Mouse (Mus musculus): ENCODE measurements around the gene Rsph3a. TPM values are rescaled to one million over a fixed set of nuclear protein-coding genes. Genes with fewer than 3 reads are reported as not detected.
"Not testable (repeated sequence)": the region's sequence is repeated elsewhere in the genome, so short reads cannot be mapped to it uniquely, and the experiment has no call there.

Gene Rsph3a
- polyA plus RNA-seq, 1 experiment from 2014 or later, result 71.9 TPM

- not testable (repeated sequence) for ATAC-seq; H3K4me3 ChIP-seq (ENCODE audit: low read depth, low read length); H3K9me3 ChIP-seq (replicated peaks; ENCODE audit: control insufficient read depth, low read length, poor library complexity, severe bottlenecking); H3K36me3 ChIP-seq (ENCODE audit: control insufficient read depth, insufficient read depth, low read length); H3K4me2 ChIP-seq (ENCODE audit: low read length); H3K4me1 ChIP-seq (ENCODE audit: control insufficient read depth, insufficient read depth, low read length); H3K9ac ChIP-seq (ENCODE audit: low read depth, low read length); H3K27me3 ChIP-seq (ENCODE audit: control insufficient read depth, insufficient read depth, low read depth, low read length); H3K27ac ChIP-seq (ENCODE audit: low read length)
- no CpG with 5 or more reads among the region's 4 CpGs for WGBS
Observed at GRCm38 (mm10) chr17:7951333-7951732, 5.9 kb downstream of the Rsph3a start.

GRCm38 (mm10) chr17:7957242-7957641 is 11.8 kb downstream of the Rsph3a start:
- H3K9me3 ChIP-seq (replicated peaks; ENCODE audit: control insufficient read depth, low read length, poor library complexity, severe bottlenecking); H3K4me3 ChIP-seq (ENCODE audit: low read depth, low read length); H3K27ac ChIP-seq (ENCODE audit: low read length); H3K27me3 ChIP-seq (ENCODE audit: control insufficient read depth, insufficient read depth, low read depth, low read length); H3K9ac ChIP-seq (ENCODE audit: low read depth, low read length); ATAC-seq; H3K4me1 ChIP-seq (ENCODE audit: control insufficient read depth, insufficient read depth, low read length); H3K4me2 ChIP-seq (ENCODE audit: low read length); H3K36me3 ChIP-seq (ENCODE audit: control insufficient read depth, insufficient read depth, low read length): not testable (repeated sequence)
- WGBS, result 90% methylated on average over 8 of the region's 9 CpGs

- H3K27me3 ChIP-seq (ENCODE audit: control insufficient read depth, insufficient read depth, low read depth, low read length); H3K27ac ChIP-seq (ENCODE audit: low read length); H3K4me3 ChIP-seq (ENCODE audit: low read depth, low read length); ATAC-seq; H3K36me3 ChIP-seq (ENCODE audit: control insufficient read depth, insufficient read depth, low read length); H3K9me3 ChIP-seq (replicated peaks; ENCODE audit: control insufficient read depth, low read length, poor library complexity, severe bottlenecking); H3K4me2 ChIP-seq (ENCODE audit: low read length); H3K4me1 ChIP-seq (ENCODE audit: control insufficient read depth, insufficient read depth, low read length); H3K9ac ChIP-seq (ENCODE audit: low read depth, low read length): not testable (repeated sequence)
- WGBS, result 94% methylated on average over 4 of the region's 4 CpGs
Observed at GRCm38 (mm10) chr17:7963333-7963732, 17.9 kb downstream of the Rsph3a start.

GRCm38 (mm10) chr17:7964398-7964797 is 19.0 kb downstream of the Rsph3a start:
- H3K4me3 ChIP-seq (ENCODE audit: low read depth, low read length); H3K4me2 ChIP-seq (ENCODE audit: low read length); H3K9ac ChIP-seq (ENCODE audit: low read depth, low read length); H3K4me1 ChIP-seq (ENCODE audit: control insufficient read depth, insufficient read depth, low read length); H3K27me3 ChIP-seq (ENCODE audit: control insufficient read depth, insufficient read depth, low read depth, low read length); H3K27ac ChIP-seq (ENCODE audit: low read length); H3K9me3 ChIP-seq (replicated peaks; ENCODE audit: control insufficient read depth, low read length, poor library complexity, severe bottlenecking); H3K36me3 ChIP-seq (ENCODE audit: control insufficient read depth, insufficient read depth, low read length); ATAC-seq: not testable (repeated sequence)
- 96% methylated on average over 2 of the region's 2 CpGs for WGBS

GRCm38 (mm10) chr17:7968490-7968889 is 23.1 kb downstream of the Rsph3a start:
- H3K27me3 ChIP-seq (ENCODE audit: control insufficient read depth, insufficient read depth, low read depth, low read length); ATAC-seq; H3K4me2 ChIP-seq (ENCODE audit: low read length); H3K9ac ChIP-seq (ENCODE audit: low read depth, low read length); H3K4me3 ChIP-seq (ENCODE audit: low read depth, low read length); H3K27ac ChIP-seq (ENCODE audit: low read length); H3K9me3 ChIP-seq (replicated peaks; ENCODE audit: control insufficient read depth, low read length, poor library complexity, severe bottlenecking); H3K36me3 ChIP-seq (ENCODE audit: control insufficient read depth, insufficient read depth, low read length); H3K4me1 ChIP-seq (ENCODE audit: control insufficient read depth, insufficient read depth, low read length): not testable (repeated sequence)
- WGBS, result 96% methylated on average over 2 of the region's 5 CpGs

GRCm38 (mm10) chr17:7969782-7970181 is 24.4 kb downstream of the Rsph3a start:
- H3K9ac ChIP-seq (ENCODE audit: low read depth, low read length); H3K27ac ChIP-seq (ENCODE audit: low read length); H3K4me3 ChIP-seq (ENCODE audit: low read depth, low read length); H3K9me3 ChIP-seq (replicated peaks; ENCODE audit: control insufficient read depth, low read length, poor library complexity, severe bottlenecking); H3K27me3 ChIP-seq (ENCODE audit: control insufficient read depth, insufficient read depth, low read depth, low read length); H3K36me3 ChIP-seq (ENCODE audit: control insufficient read depth, insufficient read depth, low read length); H3K4me1 ChIP-seq (ENCODE audit: control insufficient read depth, insufficient read depth, low read length); H3K4me2 ChIP-seq (ENCODE audit: low read length); ATAC-seq: not testable (repeated sequence)
- WGBS, result 83% methylated on average over 1 of the region's 6 CpGs

GRCm38 (mm10) chr17:7983484-7983883 is 38.1 kb downstream of the Rsph3a start:
- H3K4me2 ChIP-seq (ENCODE audit: low read length); H3K27me3 ChIP-seq (ENCODE audit: control insufficient read depth, insufficient read depth, low read depth, low read length); H3K9ac ChIP-seq (ENCODE audit: low read depth, low read length); H3K4me1 ChIP-seq (ENCODE audit: control insufficient read depth, insufficient read depth, low read length); H3K9me3 ChIP-seq (replicated peaks; ENCODE audit: control insufficient read depth, low read length, poor library complexity, severe bottlenecking); H3K36me3 ChIP-seq (ENCODE audit: control insufficient read depth, insufficient read depth, low read length); H3K27ac ChIP-seq (ENCODE audit: low read length); ATAC-seq; H3K4me3 ChIP-seq (ENCODE audit: low read depth, low read length): not testable (repeated sequence)
- 95% methylated on average over 1 of the region's 2 CpGs for WGBS

- not testable (repeated sequence) for H3K36me3 ChIP-seq (ENCODE audit: control insufficient read depth, insufficient read depth, low read length); H3K27me3 ChIP-seq (ENCODE audit: control insufficient read depth, insufficient read depth, low read depth, low read length); ATAC-seq; H3K4me2 ChIP-seq (ENCODE audit: low read length); H3K9ac ChIP-seq (ENCODE audit: low read depth, low read length); H3K4me3 ChIP-seq (ENCODE audit: low read depth, low read length); H3K27ac ChIP-seq (ENCODE audit: low read length); H3K9me3 ChIP-seq (replicated peaks; ENCODE audit: control insufficient read depth, low read length, poor library complexity, severe bottlenecking); H3K4me1 ChIP-seq (ENCODE audit: control insufficient read depth, insufficient read depth, low read length)
- WGBS, result 85% methylated on average over 3 of the region's 4 CpGs
Observed at GRCm38 (mm10) chr17:7985597-7985996, 40.2 kb downstream of the Rsph3a start.

- not testable (repeated sequence) for H3K4me2 ChIP-seq (ENCODE audit: low read length); H3K4me1 ChIP-seq (ENCODE audit: control insufficient read depth, insufficient read depth, low read length); H3K27ac ChIP-seq (ENCODE audit: low read length); H3K4me3 ChIP-seq (ENCODE audit: low read depth, low read length); H3K9ac ChIP-seq (ENCODE audit: low read depth, low read length); H3K27me3 ChIP-seq (ENCODE audit: control insufficient read depth, insufficient read depth, low read depth, low read length); ATAC-seq; H3K9me3 ChIP-seq (replicated peaks; ENCODE audit: control insufficient read depth, low read length, poor library complexity, severe bottlenecking); H3K36me3 ChIP-seq (ENCODE audit: control insufficient read depth, insufficient read depth, low read length)
- 77% methylated on average over 7 of the region's 7 CpGs for WGBS
Observed at GRCm38 (mm10) chr17:7987038-7987437, 41.6 kb downstream of the Rsph3a start.

- H3K4me3 ChIP-seq (ENCODE audit: low read depth, low read length); H3K27ac ChIP-seq (ENCODE audit: low read length); H3K9ac ChIP-seq (ENCODE audit: low read depth, low read length); ATAC-seq; H3K4me2 ChIP-seq (ENCODE audit: low read length); H3K36me3 ChIP-seq (ENCODE audit: control insufficient read depth, insufficient read depth, low read length); H3K9me3 ChIP-seq (replicated peaks; ENCODE audit: control insufficient read depth, low read length, poor library complexity, severe bottlenecking); H3K27me3 ChIP-seq (ENCODE audit: control insufficient read depth, insufficient read depth, low read depth, low read length); H3K4me1 ChIP-seq (ENCODE audit: control insufficient read depth, insufficient read depth, low read length): not testable (repeated sequence)
- WGBS, result 91% methylated on average over 10 of the region's 10 CpGs
Observed at GRCm38 (mm10) chr17:8003248-8003647, 57.8 kb downstream of the Rsph3a start.
